Mouse (Mus musculus) frontal cortex, adult (tissue): ENCODE results near the gene Prkag2.

Experiments
- ATAC-seq: cut with Nextera tagmentation; 2 replicates; pipeline ENCODE4 v1.9.2; 2017; ENCODE audit warnings: mild to moderate bottlenecking, moderate library complexity, mixed read lengths; ENCODE audit not compliant: low TSS enrichment

Prkag2 gene

GRCm38 (mm10) chr5:24919155-24919554 is 181.3 kb downstream of the Prkag2 start:
- peak; percentile 58 for ATAC-seq

GRCm38 (mm10) chr5:24916511-24916910 is 183.9 kb downstream of the Prkag2 start:
- 0 out of 2 replicates have a peak, but pooled peaks have one; percentile 21 for ATAC-seq

- ATAC-seq: no peak
These were observed 185.3 kb downstream of the Prkag2 start for GRCm38 (mm10) chr5:24915119-24915518.

GRCm38 (mm10) chr5:24913656-24914055 is 186.8 kb downstream of the Prkag2 start:
- ATAC-seq: peak; percentile 63

- ATAC-seq: no peak
These were observed 191.4 kb downstream of the Prkag2 start for GRCm38 (mm10) chr5:24908820-24909716.

- peak; percentile 73 for ATAC-seq
These were observed 192.2 kb downstream of the Prkag2 start for GRCm38 (mm10) chr5:24908141-24908819.

- peak; percentile 24; the same call in 1 of the 2 replicates for ATAC-seq
These were observed 192.7 kb downstream of the Prkag2 start for GRCm38 (mm10) chr5:24907737-24908136.

GRCm38 (mm10) chr5:24906844-24907243 is 193.6 kb downstream of the Prkag2 start:
- ATAC-seq: no peak

- no peak for ATAC-seq
These were observed 195.5 kb downstream of the Prkag2 start for GRCm38 (mm10) chr5:24904941-24905340.

GRCm38 (mm10) chr5:24904423-24904822 is 196.0 kb downstream of the Prkag2 start:
- ATAC-seq: no peak

GRCm38 (mm10) chr5:24904001-24904400 is 196.4 kb downstream of the Prkag2 start:
- ATAC-seq: no peak

GRCm38 (mm10) chr5:24902835-24903234 is 197.6 kb downstream of the Prkag2 start:
- no peak for ATAC-seq

- no peak for ATAC-seq
These were observed 204.8 kb downstream of the Prkag2 start for GRCm38 (mm10) chr5:24895606-24896005.

- no peak for ATAC-seq
These were observed 205.6 kb downstream of the Prkag2 start for GRCm38 (mm10) chr5:24894814-24895213.

GRCm38 (mm10) chr5:24892461-24892860 is 208.0 kb downstream of the Prkag2 start:
- no peak for ATAC-seq

- ATAC-seq: peak; percentile 79
These were observed 210.6 kb downstream of the Prkag2 start for GRCm38 (mm10) chr5:24889860-24890259.

- no peak for ATAC-seq
These were observed 211.4 kb downstream of the Prkag2 start for GRCm38 (mm10) chr5:24888874-24889591.

GRCm38 (mm10) chr5:24887271-24887670 is 213.2 kb downstream of the Prkag2 start:
- no peak for ATAC-seq

GRCm38 (mm10) chr5:24878713-24879112 is 221.7 kb downstream of the Prkag2 start:
- no peak for ATAC-seq

GRCm38 (mm10) chr5:24877836-24878624 is 222.4 kb downstream of the Prkag2 start:
- no peak for ATAC-seq

- no peak for ATAC-seq
These were observed 223.8 kb downstream of the Prkag2 start for GRCm38 (mm10) chr5:24876653-24877052.
